Mouse (Mus musculus): ENCODE results near the gene Fat3.

The Fat3 gene

DNA sequence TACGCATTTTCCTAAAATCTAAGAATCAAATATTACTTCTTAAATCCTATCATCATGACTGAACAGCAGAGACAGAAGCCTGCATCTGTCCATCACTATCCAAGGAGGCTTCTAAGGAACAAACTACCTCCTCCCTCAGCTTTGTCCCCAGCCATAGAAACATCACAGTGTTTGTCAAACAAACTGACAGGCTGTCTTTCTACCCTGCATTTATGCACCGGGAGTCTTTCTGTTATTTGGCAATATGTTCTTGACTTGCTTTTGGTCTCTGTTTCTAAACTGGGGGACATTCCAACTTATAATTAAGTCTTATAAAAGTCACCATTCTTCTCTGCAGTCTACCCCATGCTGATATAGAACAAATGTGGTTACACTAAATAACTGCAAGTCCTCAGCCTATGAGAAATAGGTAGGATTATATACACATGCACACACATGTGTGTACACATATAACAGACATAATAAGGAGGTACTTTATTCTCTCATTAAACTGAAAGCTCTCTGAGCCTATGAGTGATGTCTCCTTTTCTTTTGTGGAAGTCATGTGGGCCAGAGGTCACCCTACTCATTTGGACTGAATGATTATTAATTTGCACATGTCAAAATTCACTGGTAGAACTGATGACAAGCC lies 244.4 kb downstream of the Fat3 start:
- in situ Hi-C loops (cut with MboI, MseI): loop anchor here in 1 of 2 experiments (10.0 kb wide), 1 partner anchor 282 kb away; no protein-coding TSS in a partner anchor

GRCm38 (mm10) chr9:16246741-16247140 lies 254.3 kb downstream of the Fat3 start:
- in situ Hi-C loops (cut with MboI, MseI): no loop called here

DNA sequence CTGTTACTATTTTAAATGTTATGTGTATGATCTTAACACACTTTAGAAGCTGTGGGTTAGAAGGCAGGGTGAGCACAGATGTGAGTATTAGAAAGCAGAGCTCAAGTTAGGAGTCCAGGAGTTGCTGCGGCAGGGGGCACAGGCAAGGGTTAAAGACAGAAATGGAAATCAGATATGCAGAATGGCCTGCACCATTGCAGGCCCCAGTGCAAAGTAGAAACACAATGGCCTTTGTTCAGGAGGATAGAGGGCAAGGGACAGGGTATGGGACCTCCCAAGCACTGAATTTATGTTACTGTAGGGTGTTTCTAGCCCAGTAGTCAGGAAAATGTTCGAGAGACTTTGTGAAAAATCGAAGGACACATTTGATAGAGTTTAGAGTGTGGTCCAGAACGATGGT lies 269.5 kb downstream of the Fat3 start:
- in situ Hi-C loops (cut with MboI, MseI): no loop called here

DNA sequence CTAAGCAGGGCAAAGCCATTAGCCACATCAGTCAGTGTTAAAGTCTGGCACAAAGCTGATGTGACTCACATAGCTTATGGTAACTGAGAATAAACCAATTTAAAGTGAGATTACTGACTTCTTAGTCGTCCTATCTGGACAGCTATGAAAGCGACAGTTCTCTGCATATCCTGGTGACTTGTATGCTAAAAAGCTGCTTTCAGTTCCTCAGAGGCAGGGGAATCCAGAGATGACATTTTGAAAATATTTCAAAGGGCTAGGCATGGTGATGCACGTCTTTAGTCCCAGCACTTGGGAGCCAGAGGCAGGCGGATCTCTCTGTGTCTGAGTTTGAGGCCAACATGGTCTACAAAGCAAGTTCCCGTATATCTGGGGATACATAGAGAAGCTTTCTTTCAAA lies 272.2 kb downstream of the Fat3 start:
- in situ Hi-C loops (cut with MboI, MseI): no loop called here

GRCm38 (mm10) chr9:16227398-16227797 lies 273.7 kb downstream of the Fat3 start:
- in situ Hi-C loops (cut with MboI, MseI): no loop called here

- in situ Hi-C loops (cut with MboI, MseI): no loop called here
Measured at GRCm38 (mm10) chr9:16226545-16226944, 274.5 kb downstream of the Fat3 start.

DNA sequence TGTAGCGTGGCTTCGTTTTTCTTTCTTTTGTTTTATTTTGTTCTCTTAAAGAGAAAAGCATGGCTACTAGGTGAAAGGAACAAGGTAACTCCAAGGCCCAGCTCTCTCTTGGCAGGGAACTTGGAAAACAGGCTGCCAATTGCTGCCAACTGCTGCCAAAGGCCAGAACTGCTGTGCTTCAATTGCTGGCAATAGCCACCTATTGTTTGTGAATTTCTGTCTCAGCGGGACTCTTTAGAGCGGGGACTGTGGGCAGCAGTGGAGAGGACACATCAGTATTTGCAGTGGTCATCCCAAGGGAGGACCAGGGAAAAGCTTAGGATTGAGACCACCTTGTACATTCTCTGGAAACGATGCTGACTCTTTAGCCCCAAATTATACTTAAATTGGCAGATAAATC lies 279.2 kb downstream of the Fat3 start:
- in situ Hi-C loops (cut with MboI, MseI): no loop called here

GRCm38 (mm10) chr9:16216235-16216634 lies 284.9 kb downstream of the Fat3 start:
- in situ Hi-C loops (cut with MboI, MseI): no loop called here

DNA sequence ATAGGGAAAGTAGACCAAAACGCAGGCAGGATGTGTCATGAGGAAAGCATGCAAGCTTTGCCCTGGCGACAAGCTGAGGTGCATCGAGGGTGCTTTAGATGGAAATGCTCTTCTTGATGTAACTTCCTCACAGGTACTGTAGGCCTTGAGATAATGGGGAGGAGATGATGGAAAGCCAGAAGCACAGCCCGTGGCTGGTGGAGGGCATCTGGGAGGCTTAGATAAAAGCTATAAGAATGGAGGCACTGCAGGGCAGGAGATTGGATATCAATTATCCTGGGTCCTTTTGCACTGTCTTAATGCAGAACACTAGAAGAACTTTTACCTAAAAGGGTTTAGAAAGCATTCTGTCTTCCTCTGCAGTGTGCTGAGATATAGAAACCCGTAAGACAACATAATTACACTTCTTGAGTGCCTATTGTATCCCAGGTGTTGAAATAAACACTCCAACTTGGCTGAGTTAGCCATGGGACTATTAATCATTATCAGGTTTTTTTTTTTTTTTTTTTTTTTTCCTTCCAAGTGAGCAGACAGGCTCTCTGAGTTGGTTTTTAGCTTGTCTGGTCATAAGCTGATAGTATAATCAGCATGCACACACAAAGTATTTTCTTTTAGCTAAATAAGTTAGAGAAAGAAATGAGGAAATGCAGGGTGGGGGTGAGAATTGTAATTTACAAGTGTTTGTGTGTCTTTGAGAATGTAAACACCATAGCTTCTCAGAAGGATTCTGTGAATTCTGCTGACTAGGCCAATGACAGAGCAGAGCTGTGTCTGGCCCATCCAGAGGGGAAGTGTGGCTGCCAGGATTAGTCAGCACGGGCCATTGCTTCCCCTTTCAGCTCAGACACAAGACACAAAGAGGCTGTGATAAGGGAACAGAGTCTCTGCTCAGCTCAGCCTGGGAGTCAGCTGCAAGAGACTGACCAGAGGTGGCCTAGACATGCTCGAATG lies 286.1 kb downstream of the Fat3 start:
- in situ Hi-C loops (cut with MboI, MseI): no loop called here

- in situ Hi-C loops (cut with MboI, MseI): no loop called here
Measured at GRCm38 (mm10) chr9:16213324-16213723, 287.8 kb downstream of the Fat3 start.

DNA sequence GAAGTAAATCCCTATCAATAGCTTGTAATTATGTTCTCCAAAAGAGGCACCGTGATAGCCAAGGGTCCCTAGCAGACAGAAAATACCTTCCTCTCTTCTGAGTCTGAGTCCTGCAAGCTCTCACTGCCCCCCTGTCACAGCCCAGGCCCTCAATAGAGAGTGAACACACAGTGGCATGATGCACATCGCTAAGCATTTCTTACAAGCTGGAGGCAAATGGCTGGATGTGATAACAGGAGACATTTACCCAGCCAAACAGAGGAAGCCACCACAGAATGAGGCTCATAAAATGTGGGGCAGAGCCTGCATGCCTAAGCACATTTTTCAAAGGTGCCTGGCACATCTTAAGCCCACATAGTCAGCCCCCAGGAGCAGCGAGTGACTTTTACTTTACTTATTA lies 288.5 kb downstream of the Fat3 start:
- in situ Hi-C loops (cut with MboI, MseI): no loop called here

DNA sequence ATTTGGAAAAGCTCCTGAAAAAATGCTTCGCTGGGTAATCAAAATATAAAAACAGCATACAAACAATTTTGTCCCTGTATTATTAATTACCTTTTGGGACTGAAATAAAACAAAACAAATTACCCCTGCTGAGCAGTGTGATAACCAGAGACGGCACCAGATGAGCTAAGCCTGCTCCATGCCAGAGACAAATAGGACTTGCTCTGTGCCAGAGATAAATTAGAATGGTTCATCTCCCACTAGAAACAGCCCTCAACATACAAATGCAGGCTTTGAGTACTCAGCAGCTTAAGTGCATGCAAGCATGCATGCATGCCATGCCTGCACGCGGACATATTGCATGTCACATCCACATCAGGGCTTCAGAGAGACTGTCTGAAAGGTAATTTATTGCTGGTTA lies 288.9 kb downstream of the Fat3 start:
- in situ Hi-C loops (cut with MboI, MseI): no loop called here

DNA sequence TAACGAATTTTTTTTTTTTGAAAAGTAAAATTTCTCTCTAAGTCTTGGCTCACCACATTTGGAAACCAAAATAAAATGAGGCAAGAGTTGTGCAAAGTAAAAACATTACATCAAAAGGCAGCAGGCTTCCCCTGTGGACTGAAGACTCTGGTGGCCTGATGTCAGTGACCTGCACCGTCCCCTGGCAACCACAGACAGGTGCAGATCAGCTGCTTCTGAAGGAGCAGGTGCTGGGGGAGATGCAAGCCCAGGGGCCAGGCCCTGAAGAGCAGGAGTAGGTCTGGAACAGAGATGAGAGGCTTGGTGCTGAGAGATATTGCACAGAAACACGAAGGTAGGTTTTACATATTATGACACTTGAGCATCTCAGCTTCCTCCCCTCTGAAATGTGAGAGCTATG lies 289.6 kb downstream of the Fat3 start:
- in situ Hi-C loops (cut with MboI, MseI): no loop called here

DNA sequence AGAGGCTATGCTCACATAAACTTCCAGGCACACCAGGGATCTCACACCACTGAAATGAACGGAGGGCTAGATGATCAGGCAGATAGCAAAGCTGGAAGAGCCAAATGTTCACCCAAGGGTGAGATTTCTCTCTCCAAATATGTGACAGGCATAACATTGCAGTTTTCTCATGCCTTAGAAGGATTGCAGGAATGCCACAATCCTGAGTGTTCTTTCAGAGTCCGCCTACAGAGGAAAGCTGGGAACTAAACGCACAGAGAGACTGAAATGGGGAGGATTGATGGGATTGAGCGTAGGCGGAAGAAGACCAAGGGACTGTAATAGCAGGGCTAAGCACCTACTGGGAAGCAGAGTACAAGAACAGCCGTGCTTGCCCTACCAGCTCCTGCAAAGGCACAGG lies 298.8 kb downstream of the Fat3 start:
- in situ Hi-C loops (cut with MboI, MseI): no loop called here

- in situ Hi-C loops (cut with MboI, MseI): no loop called here
Measured at GRCm38 (mm10) chr9:16200948-16201347, 300.1 kb downstream of the Fat3 start.

- in situ Hi-C loops (cut with MboI, MseI): no loop called here
Measured at GRCm38 (mm10) chr9:16186461-16186860, 314.6 kb downstream of the Fat3 start.

- in situ Hi-C loops (cut with MboI, MseI): no loop called here
Measured at GRCm38 (mm10) chr9:16169238-16169637, 331.8 kb downstream of the Fat3 start.

DNA sequence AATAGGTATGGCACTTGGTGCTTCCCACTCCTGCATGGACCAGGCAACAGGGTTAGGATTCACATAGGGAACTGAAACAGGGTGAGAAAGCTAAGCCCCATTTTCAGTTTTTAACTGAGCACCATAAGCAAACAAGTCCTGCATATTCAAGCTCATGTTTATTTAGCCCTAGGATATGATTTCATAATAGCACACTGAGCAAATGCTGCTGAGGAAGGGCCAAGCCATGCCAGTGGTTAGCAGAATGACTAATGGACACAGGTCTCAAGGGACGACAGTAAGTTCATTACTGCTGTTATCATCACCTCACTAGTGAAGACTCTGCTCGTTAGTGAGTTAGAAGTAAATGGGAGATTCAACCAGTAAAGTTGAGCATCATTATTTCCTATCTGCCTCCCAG lies 333.0 kb downstream of the Fat3 start:
- in situ Hi-C loops (cut with MboI, MseI): no loop called here

DNA sequence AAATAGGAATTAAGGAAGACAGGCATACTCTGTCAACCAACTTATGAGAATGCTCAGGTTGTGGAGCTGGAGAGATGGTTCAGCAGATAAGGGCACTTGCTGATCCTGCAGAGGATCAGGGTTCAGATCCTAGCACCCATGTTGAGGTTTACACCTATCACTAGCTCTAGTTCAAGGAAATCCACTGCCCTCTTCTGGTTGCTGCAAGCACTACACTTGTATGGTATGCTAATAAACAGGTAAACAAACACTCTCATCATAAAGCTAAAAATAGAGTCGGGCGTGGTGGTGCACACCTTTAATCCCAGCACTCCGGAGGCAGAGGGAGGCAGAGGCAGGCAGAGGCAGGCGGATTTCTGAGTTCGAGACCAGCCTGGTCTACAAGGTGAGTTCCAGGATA lies 341.7 kb downstream of the Fat3 start:
- in situ Hi-C loops (cut with MboI, MseI): no loop called here

- in situ Hi-C loops (cut with MboI, MseI): no loop called here
Measured at GRCm38 (mm10) chr9:16153580-16153930, 347.5 kb downstream of the Fat3 start.

DNA sequence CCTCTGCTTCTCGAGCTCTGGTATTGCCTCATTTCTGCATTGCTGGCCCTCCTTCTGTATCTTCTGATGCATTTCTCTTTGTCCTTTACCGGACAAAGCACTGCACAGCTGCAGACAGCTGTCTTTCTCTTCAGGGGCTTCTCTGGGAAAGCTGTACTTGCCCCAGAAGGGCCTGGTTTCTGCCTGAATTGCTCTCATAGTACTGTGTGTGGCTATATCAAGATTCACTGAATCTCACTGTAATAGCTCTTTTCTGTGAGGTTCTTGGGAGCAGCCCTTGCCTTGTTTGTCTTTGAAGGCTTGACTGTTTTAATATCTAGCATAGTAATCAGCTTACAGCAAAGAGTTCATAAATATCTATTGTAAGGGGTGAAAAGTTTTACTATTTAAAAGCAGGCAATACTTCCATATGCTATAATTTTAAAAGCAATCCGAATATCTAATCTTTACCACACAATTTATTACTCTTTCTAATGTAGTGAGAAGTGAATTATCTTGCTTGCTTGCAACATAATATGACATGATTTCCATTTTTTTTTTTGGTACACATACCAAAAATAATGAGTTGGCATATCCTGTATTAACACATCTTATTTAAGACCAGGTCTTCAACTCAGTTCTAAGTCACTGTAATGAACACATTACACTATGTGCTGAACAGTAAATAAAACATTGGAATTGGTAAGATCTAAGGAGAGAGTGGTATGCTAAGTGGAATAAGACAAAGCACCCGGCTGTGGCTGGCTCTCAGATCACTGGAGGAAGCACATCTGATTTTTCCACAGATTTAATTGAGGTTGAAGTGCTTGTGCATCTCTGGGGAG lies 348.1 kb downstream of the Fat3 start:
- in situ Hi-C loops (cut with MboI, MseI): no loop called here

GRCm38 (mm10) chr9:16150046-16150445 lies 351.0 kb downstream of the Fat3 start:
- in situ Hi-C loops (cut with MboI, MseI): no loop called here
